Mouse (Mus musculus): ENCODE measurements around the gene Cmpk2. TPM values are rescaled to one million over a fixed set of nuclear protein-coding genes. Genes with fewer than 3 reads are reported as not detected.
"Not testable (repeated sequence)": the region's sequence is repeated elsewhere in the genome, so short reads cannot be mapped to it uniquely, and the experiment has no call there.

Gene Cmpk2
- total RNA-seq, 2 experiments from 2014 or later: 4.0 to 4.2 TPM

- DNase-seq: not testable (repeated sequence)
These were observed 17.0 kb downstream of the Cmpk2 start for GRCm38 (mm10) chr12:26485738-26486580.

GRCm38 (mm10) chr12:26487874-26488616 lies 19.0 kb downstream of the Cmpk2 start:
- peak; percentile 16 for DNase-seq

GRCm38 (mm10) chr12:26488617-26489274 lies 19.7 kb downstream of the Cmpk2 start:
- DNase-seq: no peak

- DNase-seq: no peak
These were observed 20.9 kb downstream of the Cmpk2 start for GRCm38 (mm10) chr12:26489942-26490341.

- DNase-seq: no peak
These were observed 32.0 kb downstream of the Cmpk2 start for GRCm38 (mm10) chr12:26501042-26501441.

- DNase-seq: no peak
These were observed 42.0 kb downstream of the Cmpk2 start for GRCm38 (mm10) chr12:26510971-26511370.

GRCm38 (mm10) chr12:26518206-26518605 lies 49.2 kb downstream of the Cmpk2 start:
- DNase-seq: no peak

- peak; percentile 87 for DNase-seq
These were observed 56.1 kb downstream of the Cmpk2 start for GRCm38 (mm10) chr12:26524943-26525697.

- no peak for DNase-seq
These were observed 56.7 kb downstream of the Cmpk2 start for GRCm38 (mm10) chr12:26525698-26526026.

Other genes with a start within 250 kb of the Cmpk2 start
- gene Rnf144a, start 54.0 kb upstream of the Cmpk2 start, total RNA-seq (2021): 10 to 100 TPM; 33.6 to 39.6 TPM
- gene Rsad2, start 12.8 kb upstream of the Cmpk2 start, total RNA-seq (2021): 1 to 10 TPM; 4.3 to 8.2 TPM